Mouse (Mus musculus) midbrain, postnatal 0 days (tissue): ENCODE measurements around the gene Fam110a. TPM values are rescaled to one million over a fixed set of nuclear protein-coding genes. Genes with fewer than 3 reads are reported as not detected.

ENCODE experiments used
- ATAC-seq: fragments of 200-750 bp; cut with Nextera tagmentation; 2 replicates; pipeline ENCODE4 v1.8.0; 2017; ENCODE audit warnings: moderate number of reproducible peaks, mild to moderate bottlenecking, moderate TSS enrichment, moderate library complexity; ENCODE audit not compliant: low FRiP score
- DNase-seq: peaks from one replicate; pipeline ENCODE4 v3.0.0-alpha.2; 2015; ENCODE audit warnings: low spot score
- H3K27ac ChIP-seq: fragments of 300-500 bp; sonication (generic); 2 replicates; pipeline ENCODE4 v1.5.1; 2014; ENCODE audit warnings: low read depth, mild to moderate bottlenecking, low read length, mixed read lengths
- H3K27me3 ChIP-seq: fragments of 300-500 bp; sonication (generic); 2 replicates; pipeline ENCODE4 v1.6.1; 2014; ENCODE audit warnings: low read length, control low read depth, mixed read lengths; ENCODE audit not compliant: insufficient read depth
- H3K36me3 ChIP-seq: fragments of 300-500 bp; sonication (generic); 2 replicates; pipeline ENCODE4 v1.6.1; 2014; ENCODE audit warnings: low read length, control low read depth, mixed read lengths; ENCODE audit not compliant: insufficient read depth
- H3K4me1 ChIP-seq: fragments of 300-500 bp; sonication (generic); 2 replicates; pipeline ENCODE4 v1.6.1; 2014; ENCODE audit warnings: mild to moderate bottlenecking, control low read depth, antibody characterized with exemption, low read length, mixed read lengths; ENCODE audit not compliant: insufficient read depth
- H3K4me2 ChIP-seq: fragments of 300-500 bp; sonication (generic); 2 replicates; pipeline ENCODE4 v1.6.1; 2014; ENCODE audit warnings: low read depth, mild to moderate bottlenecking, low read length, mixed read lengths; ENCODE audit not compliant: poor library complexity, severe bottlenecking
- H3K4me3 ChIP-seq: fragments of 300-500 bp; sonication (generic); 2 replicates; pipeline ENCODE4 v1.5.1; 2014; ENCODE audit warnings: low read depth, mild to moderate bottlenecking, low read length, moderate library complexity
- H3K9ac ChIP-seq: fragments of 300-500 bp; sonication (generic); replicated peaks from 2 replicates; pipeline ENCODE4 v1.6.1; 2014; ENCODE audit warnings: mild to moderate bottlenecking, low read length, moderate library complexity, mixed read lengths; ENCODE audit not compliant: poor library complexity, severe bottlenecking
- H3K9me3 ChIP-seq: fragments of 300-500 bp; sonication (generic); 2 replicates; pipeline ENCODE4 v1.6.1; 2016; ENCODE audit warnings: low read length, control low read depth
- CTCF ChIP-seq: IDR thresholded peaks from 2 replicates; pipeline ENCODE4 v1.5.1; 2016; ENCODE audit warnings: antibody characterized with exemption, mild to moderate bottlenecking
- WGBS: fragments of 180-500 bp; shearing (Covaris S2); extraction: QIAGEN DNeasy Blood & Tissue Kit; methylation state at CpG from one replicate; pipeline ENCODE4 v1.1.7; 2014; 5-methylcytosine and 5-hydroxymethylcytosine counted together
- polyA plus RNA-seq: library from polyadenylated mRNA; unstranded; fragments of >200 nt; fragmentation: Nextera tagmentation; extraction: Ambion mirVana; gene quantifications from 2 replicates; pipeline ENCODE4 v1.2.1, GENCODE M21; 2015
- total RNA-seq: library from RNA; depleted of rRNA; stranded (reverse); fragments of >200 nt; gene quantifications from 2 replicates; pipeline ENCODE4 v1.2.3, GENCODE M21; 2014

The Fam110a gene
- total and polyA plus RNA-seq, 2 experiments from 2014 or later, result 28.7 to 36.1 TPM

GRCm38 (mm10) chr2:151996229-151997189 is 16.5 kb upstream of the Fam110a start, which contains the start of gene Slc52a3:
TSS of gene Slc52a3 (plus strand) at chr2:151996511.
- Histone ChIP-seq H3K27me3 (peaks cover 16% of the 10 kb centered on the region), H3K9ac (no peak within 1 kb of the TSS), H3K4me1 (peaks cover 3% of the 10 kb centered on the region; the same call in 1 of the 2 replicates), H3K9me3 (no peaks in the 10 kb centered on the region), H3K4me2 (no peak within 1 kb of the TSS), H3K4me3 (no peak within 1 kb of the TSS), H3K27ac (no peak within 1 kb of the TSS), H3K36me3 (no peaks in the 10 kb centered on the region)
- peak; percentile 77 for DNase-seq
- TF ChIP-seq CTCF, result peak; percentile 94
- ATAC-seq, result peak; percentile 47
- WGBS, result 9% methylated on average over 35 of the region's 35 CpGs

GRCm38 (mm10) chr2:151994350-151995122 is 14.5 kb upstream of the Fam110a start:
- Histone ChIP-seq H3K36me3 (no peaks in the 10 kb centered on the region), H3K4me3 (0 out of 2 replicates have a peak overlapping the region, but pooled peaks have one; percentile 5), H3K9me3 (no peaks in the 10 kb centered on the region), H3K9ac (no peak overlapping the region), H3K4me2 (peak overlapping the region; percentile 46), H3K27ac (no peak overlapping the region), H3K4me1 (peaks cover 3% of the 10 kb centered on the region; the same call in 1 of the 2 replicates), H3K27me3 (peaks cover 11% of the 10 kb centered on the region)
- DNase-seq (peak; percentile 75), ATAC-seq (0 out of 2 replicates have a peak, but pooled peaks have one; percentile 14)
- peak; percentile 93 for TF ChIP-seq CTCF
- 8% methylated on average over 22 of the region's 22 CpGs for WGBS

GRCm38 (mm10) chr2:151991446-151991845 is 11.4 kb upstream of the Fam110a start:
- no peaks in the 10 kb centered on the region for H3K36me3 ChIP-seq
- H3K9me3 ChIP-seq, result no peaks in the 10 kb centered on the region
- H3K4me3 ChIP-seq, result no peak overlapping the region
- peaks cover 3% of the 10 kb centered on the region; the same call in 1 of the 2 replicates for H3K27me3 ChIP-seq
- H3K27ac ChIP-seq, result no peak overlapping the region
- WGBS, result 41% methylated on average over 5 of the region's 5 CpGs
- no peak for TF ChIP-seq CTCF
- H3K4me2 ChIP-seq, result no peak overlapping the region
- no peak for DNase-seq
- H3K9ac ChIP-seq, result no peak overlapping the region
- H3K4me1 ChIP-seq, result peaks cover 3% of the 10 kb centered on the region; the same call in 1 of the 2 replicates
- ATAC-seq, result no peak

GRCm38 (mm10) chr2:151990985-151991394 is 11.0 kb upstream of the Fam110a start:
- Histone ChIP-seq H3K9me3 (no peaks in the 10 kb centered on the region), H3K4me1 (peaks cover 3% of the 10 kb centered on the region; the same call in 1 of the 2 replicates), H3K27me3 (peaks cover 2% of the 10 kb centered on the region; the same call in 1 of the 2 replicates), H3K4me3 (no peak overlapping the region), H3K4me2 (no peak overlapping the region), H3K36me3 (no peaks in the 10 kb centered on the region), H3K27ac (no peak overlapping the region), H3K9ac (no peak overlapping the region)
- WGBS, result 23% methylated on average over 1 of the region's 1 CpGs
- DNase-seq (peak; percentile 84), ATAC-seq (peak; percentile 24; the same call in 1 of the 2 replicates)
- no peak for TF ChIP-seq CTCF

GRCm38 (mm10) chr2:151988978-151989377 is 9.0 kb upstream of the Fam110a start:
- no peaks in the 10 kb centered on the region for H3K36me3 ChIP-seq
- H3K27ac ChIP-seq, result no peak overlapping the region
- no peak overlapping the region for H3K4me2 ChIP-seq
- ATAC-seq, result no peak
- no peak; the same call in 1 of the 2 replicates for TF ChIP-seq CTCF
- H3K9ac ChIP-seq, result no peak overlapping the region
- no peaks in the 10 kb centered on the region for H3K9me3 ChIP-seq
- no peak overlapping the region for H3K4me3 ChIP-seq
- no peaks in the 10 kb centered on the region for H3K27me3 ChIP-seq
- DNase-seq, result no peak
- H3K4me1 ChIP-seq, result no peaks in the 10 kb centered on the region
- 66% methylated on average over 2 of the region's 2 CpGs for WGBS
